Mouse (Mus musculus): ENCODE results near the gene Slc6a6.

Slc6a6 gene

GRCm38 (mm10) chr6:91773951-91774350 is 90.1 kb downstream of the Slc6a6 start:
- DNase-seq (ENCODE audit: low read depth, low spot score), result no peak

- DNase-seq (ENCODE audit: low read depth, low spot score), result peak; percentile 76
Measured at GRCm38 (mm10) chr6:91776543-91776942, 92.7 kb downstream of the Slc6a6 start.

GRCm38 (mm10) chr6:91779206-91779605 is 95.4 kb downstream of the Slc6a6 start:
- no peak for DNase-seq (ENCODE audit: low read depth, low spot score)

GRCm38 (mm10) chr6:91785018-91785417 is 101.2 kb downstream of the Slc6a6 start:
- DNase-seq (ENCODE audit: low read depth, low spot score), result no peak

GRCm38 (mm10) chr6:91788311-91788798 is 104.5 kb downstream of the Slc6a6 start:
- DNase-seq (ENCODE audit: low read depth, low spot score), result no peak

- DNase-seq (ENCODE audit: low read depth, low spot score), result no peak
Measured at GRCm38 (mm10) chr6:91795640-91796039, 111.8 kb downstream of the Slc6a6 start.

- no peak for DNase-seq (ENCODE audit: low read depth, low spot score)
Measured at GRCm38 (mm10) chr6:91796064-91796463, 112.2 kb downstream of the Slc6a6 start.

GRCm38 (mm10) chr6:91796736-91797135 is 112.9 kb downstream of the Slc6a6 start:
- DNase-seq (ENCODE audit: low read depth, low spot score), result no peak

- no peak for DNase-seq (ENCODE audit: low read depth, low spot score)
Measured at GRCm38 (mm10) chr6:91798496-91798895, 114.6 kb downstream of the Slc6a6 start.

GRCm38 (mm10) chr6:91804177-91804576 is 120.3 kb downstream of the Slc6a6 start:
- no peak for DNase-seq (ENCODE audit: low read depth, low spot score)

- no peak for DNase-seq (ENCODE audit: low read depth, low spot score)
Measured at GRCm38 (mm10) chr6:91807169-91807568, 123.3 kb downstream of the Slc6a6 start.

GRCm38 (mm10) chr6:91808022-91808421 is 124.2 kb downstream of the Slc6a6 start:
- DNase-seq (ENCODE audit: low read depth, low spot score), result no peak
